Comparison of ENCODE assay signal across 14 mouse cellular contexts in genomic region chr7:125038840-125039239, GRCm38 (mm10).
A peak's percentile ranks its signal among the peaks of the same experiment; 100 is the strongest.
DNase-seq lines count a peak whose midpoint lies in the region; ATAC-seq and TF ChIP-seq lines count a peak whose summit lies in the region.
"Had no signal": no experiment of that assay in that cellular context is flagged by ENCODE, and none has a peak within 500 bp of the region (broad histone marks: within the 10 kb centered on the region; RNA-seq: fewer than 3 reads in every experiment).

No protein-coding gene starts in this region.

- DNase-seq in gastrocnemius, adult 2 months = peak; percentile 19
- DNase-seq in gastrocnemius, postnatal 4 days (ENCODE audit: low spot score in 2 of 2) = no peak
- DNase-seq in brain, adult 2 months (ENCODE audit: low read depth, low spot score) = peak; percentile 6
- DNase-seq in kidney, postnatal 10 days = peak; percentile 9
- DNase-seq in ovary, postnatal 10 days (ENCODE audit: low spot score) = no peak
- no peak for DNase-seq in adrenal gland, postnatal 25 days
- DNase-seq: cerebellum, adult 2 months; thymus, postnatal 4 days had no signal

- no peak; the same call in 1 of the 2 replicates for ATAC-seq in hindbrain, embryonic 13.5 days (ENCODE audit: low FRiP score)
- ATAC-seq in intestine, postnatal 0 days = no peak
- ATAC-seq: activated CD4-positive, CD25-positive, alpha-beta regulatory T cell, adult 4 months; forebrain, embryonic 13.5 days had no signal

- no peak overlapping the region for H3K4me3 ChIP-seq in gastrocnemius, adult 2 months
- no peak overlapping the region for H3K4me3 ChIP-seq in hindbrain, embryonic 13.5 days
- no peak overlapping the region for H3K4me3 ChIP-seq in intestine, postnatal 0 days (ENCODE audit: low read depth, low read length)
- H3K4me3 ChIP-seq: embryonic facial prominence, embryonic 13.5 days; forebrain, embryonic 13.5 days had no signal

- TF ChIP-seq CTCF in gastrocnemius, adult 2 months (IDR thresholded peaks at IDR 0.05) = no peak
- no peak for TF ChIP-seq CTCF in intestine, postnatal 0 days (IDR thresholded peaks at IDR 0.05; ENCODE audit: low read depth)

- H3K4me2 ChIP-seq in hindbrain, embryonic 13.5 days = no peak overlapping the region
- H3K4me2 ChIP-seq in intestine, postnatal 0 days (replicated peaks; ENCODE audit: low read depth) = no peak overlapping the region
- H3K4me2 ChIP-seq: embryonic facial prominence, embryonic 13.5 days; forebrain, embryonic 13.5 days had no signal

- intact Hi-C loops in gastrocnemius, adult 2 months (cut with DNase I) = no loop called here

- peaks cover 31% of the 10 kb centered on the region for H3K4me1 ChIP-seq in hindbrain, embryonic 13.5 days (replicated peaks)
- H3K4me1 ChIP-seq in intestine, postnatal 0 days (replicated peaks; ENCODE audit: control insufficient read depth, insufficient read depth, low read length) = no peaks in the 10 kb centered on the region
- H3K4me1 ChIP-seq: embryonic facial prominence, embryonic 13.5 days had no signal

- H3K36me3 ChIP-seq in hindbrain, embryonic 13.5 days = no peaks in the 10 kb centered on the region
- H3K36me3 ChIP-seq in intestine, postnatal 0 days (ENCODE audit: control insufficient read depth, insufficient read depth) = no peaks in the 10 kb centered on the region
- H3K36me3 ChIP-seq: embryonic facial prominence, embryonic 13.5 days had no signal

- H3K9ac ChIP-seq in hindbrain, embryonic 13.5 days = no peak overlapping the region
- no peak overlapping the region for H3K9ac ChIP-seq in intestine, postnatal 0 days (ENCODE audit: low read depth, low read length)
- H3K9ac ChIP-seq: embryonic facial prominence, embryonic 13.5 days; forebrain, embryonic 13.5 days; liver, embryonic 14.5 days had no signal

- WGBS in hindbrain, embryonic 13.5 days = 34% methylated on average over 4 of the region's 4 CpGs
- 77% methylated on average over 4 of the region's 4 CpGs for WGBS in intestine, postnatal 0 days

- 0 out of 2 replicates have a peak, but pooled peaks cover 2% of the 10 kb centered on the region for H3K27me3 ChIP-seq in hindbrain, embryonic 13.5 days
- no peaks in the 10 kb centered on the region for H3K27me3 ChIP-seq in intestine, postnatal 0 days (replicated peaks; ENCODE audit: control insufficient read depth, insufficient read depth, low read length)
- H3K27me3 ChIP-seq: embryonic facial prominence, embryonic 13.5 days; forebrain, embryonic 13.5 days had no signal

- H3K27ac ChIP-seq in gastrocnemius, adult 2 months = no peak overlapping the region
- peak overlapping the region; percentile 62 for H3K27ac ChIP-seq in hindbrain, embryonic 13.5 days
- H3K27ac ChIP-seq in intestine, postnatal 0 days (ENCODE audit: low read depth, low read length) = no peak overlapping the region
- H3K27ac ChIP-seq: embryonic facial prominence, embryonic 13.5 days; forebrain, embryonic 13.5 days; liver, embryonic 14.5 days had no signal

- H3K9me3 ChIP-seq in hindbrain, embryonic 13.5 days = no peaks in the 10 kb centered on the region
- H3K9me3 ChIP-seq in intestine, postnatal 0 days (ENCODE audit: control insufficient read depth) = no peaks in the 10 kb centered on the region
- H3K9me3 ChIP-seq: embryonic facial prominence, embryonic 13.5 days; forebrain, embryonic 13.5 days had no signal

Comparison
In these comparisons a context has a peak if more than half of its experiments do, and no peak if none do; other contexts are left out.
1. DNase-seq: peak in gastrocnemius, adult 2 months (single experiment), brain, adult 2 months (single experiment) and kidney, postnatal 10 days (single experiment); none in gastrocnemius, postnatal 4 days (0 of 2), ovary, postnatal 10 days (single experiment) and adrenal gland, postnatal 25 days (single experiment).